Mouse (Mus musculus): ENCODE measurements around the gene Traf2.
A peak's percentile ranks its signal among the peaks of the same experiment; 100 is the strongest.

The Traf2 gene

GRCm38 (mm10) chr2:25541644-25542367 lies 4.9 kb downstream of the Traf2 start:
- DNase-seq (ENCODE audit: low spot score), result no peak

DNA sequence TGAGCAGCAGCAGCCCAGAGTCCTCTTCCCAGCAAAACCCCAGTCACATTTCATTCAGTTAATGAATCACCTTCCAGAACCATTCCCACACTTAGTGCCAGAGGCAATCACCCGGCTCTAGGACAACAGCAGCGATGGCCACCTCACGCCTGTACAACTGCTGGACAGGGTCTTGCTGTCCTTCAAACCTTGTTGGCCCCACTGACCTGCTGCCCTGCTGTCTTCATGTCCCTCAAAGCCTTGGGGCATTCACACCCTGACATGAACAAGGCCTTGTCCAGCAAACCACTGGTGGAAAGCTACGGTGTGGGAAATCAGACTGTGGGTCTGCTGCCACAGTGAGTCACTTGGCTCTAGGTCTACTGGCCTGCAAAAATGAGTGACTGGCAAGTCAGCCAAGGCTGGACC lies 6.2 kb downstream of the Traf2 start:
- DNase-seq (ENCODE audit: low spot score), result no peak

DNA sequence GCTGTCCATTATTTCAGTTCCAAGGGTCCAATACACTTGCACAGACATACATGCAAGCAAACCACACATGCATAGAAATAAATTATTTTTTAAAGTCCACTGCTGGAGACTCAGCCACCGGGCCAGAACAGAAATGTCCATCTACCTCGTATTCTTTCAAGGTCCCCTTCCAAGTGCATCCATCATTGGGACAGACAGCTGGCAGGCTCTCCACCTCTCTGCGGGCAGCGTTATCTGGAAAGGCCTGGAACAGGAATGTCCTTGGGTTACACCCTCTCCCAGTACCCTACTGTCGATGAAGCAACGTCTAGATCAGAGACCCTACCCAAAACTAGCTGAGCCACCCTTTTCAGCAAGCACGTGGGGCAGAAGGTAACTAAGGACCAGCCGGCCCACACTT lies 10.2 kb downstream of the Traf2 start:
- DNase-seq (ENCODE audit: low spot score), result no peak

GRCm38 (mm10) chr2:25534866-25535182 lies 11.9 kb downstream of the Traf2 start:
- DNase-seq (ENCODE audit: low spot score), result no peak

DNA sequence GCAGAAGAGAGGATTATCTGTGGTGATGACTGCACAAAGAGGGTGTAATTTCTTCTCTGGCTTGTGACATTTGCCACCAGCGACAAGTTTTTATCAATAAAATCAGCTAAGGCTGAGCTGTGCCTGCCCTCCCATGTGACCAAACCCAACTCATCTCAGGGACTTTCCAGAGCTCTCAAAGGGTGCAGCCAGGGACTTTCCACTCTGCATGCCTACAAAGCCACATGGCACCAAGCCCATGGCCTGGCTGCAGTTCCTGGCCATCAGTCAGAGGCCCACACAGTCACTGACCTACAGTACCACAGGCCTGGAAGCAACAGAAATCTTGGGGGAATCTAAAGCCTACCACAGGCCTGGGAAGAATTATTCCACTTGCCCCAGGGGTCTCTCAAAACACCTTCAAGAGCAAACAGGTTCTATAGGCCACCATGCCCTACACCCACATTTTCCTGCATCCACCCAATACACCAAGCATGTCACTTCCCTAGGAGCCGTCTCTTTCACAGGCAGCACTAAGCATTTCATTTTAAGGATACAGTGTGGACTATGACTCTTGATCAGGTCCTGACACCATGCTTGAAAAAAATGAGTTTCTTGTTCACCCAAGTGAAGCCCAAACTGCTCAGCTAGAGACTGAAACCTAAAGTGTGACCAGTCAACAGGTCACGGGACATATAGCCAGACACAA lies 12.4 kb downstream of the Traf2 start:
- DNase-seq (ENCODE audit: low spot score), result peak; percentile 33

DNA sequence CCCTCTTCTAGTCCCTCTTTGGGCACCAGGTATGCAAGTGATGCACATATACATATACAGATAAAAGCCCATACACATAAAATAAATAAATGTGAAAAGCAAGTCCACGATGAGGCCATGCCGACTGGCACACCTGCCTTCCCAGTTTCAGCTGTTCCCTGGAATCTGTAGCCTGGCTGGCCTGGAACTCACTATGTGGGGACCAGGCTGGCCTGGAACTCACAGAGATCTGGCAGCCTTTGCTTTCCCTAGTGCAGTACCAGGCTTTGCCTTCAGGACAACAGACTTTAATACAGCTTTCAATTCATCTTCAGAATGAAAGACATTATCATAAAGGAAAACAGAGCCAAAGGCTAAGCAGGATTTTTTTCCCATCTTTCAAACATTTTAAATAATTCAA lies 13.0 kb downstream of the Traf2 start:
- DNase-seq (ENCODE audit: low spot score), result no peak

DNA sequence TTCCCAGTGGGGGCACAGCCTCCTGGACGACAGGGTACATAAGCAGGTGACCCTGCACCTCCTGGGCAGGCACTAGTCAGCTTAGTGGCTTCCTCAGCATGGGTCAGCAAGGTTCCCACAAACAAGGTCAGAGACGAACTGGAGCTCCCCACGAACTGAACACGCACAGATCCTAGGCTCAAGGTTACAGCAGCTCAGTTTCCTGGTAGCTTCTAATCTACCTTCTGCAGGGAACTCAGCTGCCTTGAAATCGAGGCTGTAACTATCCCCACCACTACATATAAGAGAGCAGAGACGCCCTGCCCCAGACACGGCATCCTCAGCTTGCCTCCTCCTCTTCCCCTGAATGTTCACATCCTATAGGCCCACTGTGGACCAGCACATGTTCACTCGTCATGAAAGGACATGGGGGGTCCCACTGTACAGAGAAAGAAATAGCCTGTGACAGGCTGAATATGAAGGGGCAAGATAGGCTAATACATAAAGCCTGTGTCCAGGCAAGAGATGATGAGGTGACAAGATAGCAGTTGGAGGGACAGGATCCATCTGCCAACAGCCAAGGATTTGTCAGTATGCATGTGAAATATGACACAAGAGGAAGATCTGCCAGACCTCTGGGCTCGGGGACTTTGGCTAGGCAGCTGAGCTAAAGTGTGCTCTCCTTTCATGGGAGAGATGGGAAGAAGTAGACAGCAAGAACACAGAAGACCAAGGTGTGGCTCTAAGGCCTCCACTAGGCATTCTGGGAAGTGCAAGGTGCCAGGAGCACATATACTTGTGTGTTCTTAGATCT lies 20.0 kb downstream of the Traf2 start:
- DNase-seq (ENCODE audit: low spot score), result no peak

DNA sequence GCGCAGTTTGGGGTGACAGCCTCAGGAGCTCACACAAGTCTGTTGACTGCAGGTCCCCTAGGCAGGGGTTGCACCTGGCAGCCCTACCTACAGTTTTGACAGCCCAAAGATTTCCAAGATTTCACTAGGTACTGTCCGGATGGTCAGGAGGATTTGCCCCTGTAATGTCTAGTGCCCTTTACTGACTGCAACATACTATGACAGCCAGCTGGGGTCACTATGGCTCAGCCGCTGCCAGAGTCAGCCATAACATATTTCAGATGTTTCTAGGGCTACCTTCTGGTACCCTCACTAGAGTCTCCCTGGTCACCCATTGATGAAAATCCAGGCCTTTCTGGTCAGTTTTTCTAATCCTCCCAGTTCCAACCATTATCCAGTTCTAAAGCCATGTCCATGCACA lies 36.8 kb downstream of the Traf2 start:
- DNase-seq (ENCODE audit: low spot score), result no peak

- DNase-seq (ENCODE audit: low spot score), result no peak
Measured at GRCm38 (mm10) chr2:25506964-25507363, 39.8 kb downstream of the Traf2 start.

- no peak for DNase-seq (ENCODE audit: low spot score)
Measured at GRCm38 (mm10) chr2:25505860-25506259, 40.9 kb downstream of the Traf2 start.

DNA sequence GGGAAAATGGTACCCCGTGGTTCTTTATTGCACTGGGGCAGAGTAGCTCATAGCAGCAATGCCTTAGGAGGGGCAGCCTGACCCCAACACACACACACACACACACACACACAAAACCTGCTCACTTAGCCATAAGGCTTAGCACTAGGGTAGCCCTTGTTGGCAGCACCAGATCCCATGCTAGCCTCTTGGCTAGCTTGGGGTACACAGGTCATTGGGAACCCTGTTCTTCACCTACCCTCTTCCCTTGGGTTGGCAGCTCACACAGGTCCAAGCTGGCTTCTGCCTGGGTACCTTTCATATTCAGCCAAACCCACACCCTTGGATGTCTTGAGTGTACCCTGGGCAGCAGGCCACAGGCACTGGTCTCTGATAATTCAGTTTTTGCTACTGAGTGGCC lies 41.7 kb downstream of the Traf2 start:
- no peak for DNase-seq (ENCODE audit: low spot score)

DNA sequence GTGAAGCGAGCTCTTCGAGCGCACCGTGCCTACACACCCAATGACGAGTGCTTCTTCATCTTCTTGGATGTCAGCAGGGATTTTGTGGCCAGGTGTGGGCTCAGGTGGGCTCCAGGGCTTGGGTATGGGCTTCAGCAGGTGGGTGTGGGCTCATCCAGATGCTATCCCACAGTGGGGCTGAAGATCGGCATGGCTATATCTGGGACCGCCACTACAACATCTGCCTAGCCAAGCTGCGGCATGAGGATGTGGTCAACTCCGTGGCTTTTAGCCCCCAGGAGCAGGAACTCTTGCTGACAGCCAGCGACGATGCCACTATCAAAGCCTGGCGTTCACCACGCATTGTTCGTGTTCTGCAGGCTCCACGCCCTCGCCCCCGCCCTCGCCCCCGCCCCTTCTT lies 42.2 kb downstream of the Traf2 start:
- no peak for DNase-seq (ENCODE audit: low spot score)

DNA sequence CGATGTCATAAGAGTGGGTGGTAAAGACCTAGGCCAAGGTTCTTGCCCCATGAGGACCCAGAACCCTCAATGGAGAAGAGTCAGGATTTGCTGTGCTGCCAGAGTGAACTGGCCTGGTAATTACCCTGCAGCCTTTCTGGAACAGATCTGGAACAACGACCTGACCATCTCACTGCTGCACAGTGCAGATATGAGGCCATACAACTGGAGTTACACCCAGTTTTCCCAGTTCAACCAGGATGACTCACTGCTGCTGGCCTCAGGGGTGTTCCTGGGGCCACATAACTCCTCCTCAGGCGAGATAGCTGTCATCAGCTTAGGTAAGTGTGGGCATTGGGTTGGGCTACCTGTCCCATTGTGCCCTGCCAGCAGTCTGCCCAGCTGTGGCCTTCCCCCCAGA lies 44.0 kb downstream of the Traf2 start:
- no peak for DNase-seq (ENCODE audit: low spot score)

DNA sequence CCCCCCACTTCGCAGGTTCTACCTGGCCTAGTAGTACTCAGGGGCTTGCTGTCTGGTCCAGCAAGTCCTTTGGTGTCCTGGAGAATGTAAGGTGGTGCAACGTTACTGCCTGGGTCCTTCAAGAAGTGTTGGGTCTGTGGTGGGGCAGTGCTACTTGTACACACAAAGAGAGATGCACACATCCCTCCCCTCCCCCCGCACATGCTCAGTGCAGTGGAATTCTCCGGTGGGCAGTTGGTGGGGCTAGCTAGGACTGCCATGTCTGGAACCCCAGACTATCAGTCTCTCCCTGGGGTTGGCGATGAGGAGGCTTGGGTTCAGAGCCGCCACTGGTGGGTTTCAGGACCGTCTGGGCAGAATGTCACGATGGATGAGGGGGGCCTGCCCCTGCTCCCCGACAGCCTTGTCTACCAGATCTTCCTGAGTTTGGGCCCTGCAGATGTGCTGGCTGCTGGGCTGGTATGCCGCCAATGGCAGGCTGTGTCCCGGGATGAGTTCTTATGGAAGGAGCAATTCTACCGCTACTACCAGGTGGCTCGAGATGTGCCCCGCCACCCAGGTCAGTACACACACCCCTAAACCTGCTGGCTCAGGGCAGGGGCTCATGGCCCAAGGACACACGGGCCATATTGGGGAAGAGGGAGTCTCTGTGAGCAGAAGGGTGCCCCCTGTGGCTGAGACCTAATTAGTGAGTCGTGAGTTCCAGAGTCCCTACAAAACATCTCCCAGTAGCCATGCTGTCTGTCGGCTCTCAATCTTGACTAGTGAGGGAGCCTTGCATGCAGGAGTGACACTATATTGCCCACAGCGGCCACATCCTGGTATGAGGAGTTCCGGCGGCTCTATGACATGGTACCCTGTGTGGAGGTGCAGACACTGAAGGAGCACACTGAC lies 44.9 kb downstream of the Traf2 start, which contains the start of gene C8g:
C8g (minus strand) TSS at position 127 of the 894 bp plus-strand sequence.
- DNase-seq (ENCODE audit: low spot score), result no peak

GRCm38 (mm10) chr2:25500576-25501405 lies 45.9 kb downstream of the Traf2 start, which contains the start of gene Fbxw5:
Gene Fbxw5, plus strand, starts transcription at chr2:25500750.
- peak; percentile 88 for DNase-seq (ENCODE audit: low spot score)

DNA sequence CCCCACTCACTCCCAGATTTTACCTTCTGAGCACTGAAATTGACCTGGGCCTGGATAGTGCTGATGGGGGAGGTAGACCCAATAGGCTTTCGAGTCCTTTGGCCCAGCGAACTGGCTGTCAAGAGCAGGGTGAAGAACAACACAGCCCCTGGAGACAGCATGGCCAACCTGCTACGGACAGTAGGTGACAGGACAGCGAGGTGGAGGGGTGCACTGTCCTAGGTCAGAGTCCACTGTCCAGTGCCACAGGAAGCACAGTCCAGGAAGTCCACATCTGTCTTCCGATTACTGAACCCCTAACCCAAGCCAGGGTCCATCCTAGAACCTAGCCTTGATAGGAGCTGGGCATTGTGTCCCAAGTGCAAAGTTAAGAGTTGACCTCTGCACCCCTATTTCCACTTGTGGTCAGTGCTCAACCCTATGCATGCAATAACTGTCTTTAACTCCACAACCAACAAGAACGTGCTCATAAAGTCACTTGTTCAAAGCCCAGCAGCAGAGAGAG lies 46.6 kb downstream of the Traf2 start:
- DNase-seq (ENCODE audit: low spot score), result no peak

- DNase-seq (ENCODE audit: low spot score), result no peak
Measured at GRCm38 (mm10) chr2:25498622-25499478, 47.9 kb downstream of the Traf2 start.

GRCm38 (mm10) chr2:25497846-25498575 lies 48.7 kb downstream of the Traf2 start:
- DNase-seq (ENCODE audit: low spot score), result no peak

GRCm38 (mm10) chr2:25496462-25496861 lies 50.3 kb downstream of the Traf2 start:
- DNase-seq (ENCODE audit: low spot score), result no peak
